Mouse (Mus musculus): Measurements from ENCODE around the gene Amz1.

The Amz1 gene

GRCm38 (mm10) chr5:140767704-140768141, 43.8 kb downstream of the Amz1 start:
- DNase-seq (ENCODE audit: low read depth, low spot score) = no peak

- DNase-seq (ENCODE audit: low read depth, low spot score) = no peak
These were observed 44.4 kb downstream of the Amz1 start for GRCm38 (mm10) chr5:140768333-140768732.

GRCm38 (mm10) chr5:140771612-140772011, 47.7 kb downstream of the Amz1 start:
- DNase-seq (ENCODE audit: low read depth, low spot score) = no peak

DNA sequence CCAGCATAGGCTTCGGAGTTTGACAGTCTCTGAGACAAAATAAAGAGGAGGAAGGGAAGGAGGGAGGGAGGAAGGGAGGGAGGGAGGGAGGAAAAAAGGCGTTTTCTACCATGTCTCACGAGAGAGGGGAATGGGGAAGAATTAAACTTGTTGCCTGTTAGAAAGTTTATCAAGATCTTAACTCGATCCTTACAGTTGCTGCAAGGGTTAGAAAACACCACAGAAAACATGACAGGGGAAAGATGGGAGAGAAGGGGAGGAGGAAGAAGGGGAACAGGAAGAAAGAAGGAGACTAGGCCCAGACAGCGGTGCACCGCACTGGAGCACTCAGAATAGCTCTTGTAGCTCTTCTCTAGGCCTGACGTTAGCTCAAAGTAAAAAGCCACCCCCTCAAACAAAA, 48.2 kb downstream of the Amz1 start:
- DNase-seq (ENCODE audit: low read depth, low spot score) = no peak

DNA sequence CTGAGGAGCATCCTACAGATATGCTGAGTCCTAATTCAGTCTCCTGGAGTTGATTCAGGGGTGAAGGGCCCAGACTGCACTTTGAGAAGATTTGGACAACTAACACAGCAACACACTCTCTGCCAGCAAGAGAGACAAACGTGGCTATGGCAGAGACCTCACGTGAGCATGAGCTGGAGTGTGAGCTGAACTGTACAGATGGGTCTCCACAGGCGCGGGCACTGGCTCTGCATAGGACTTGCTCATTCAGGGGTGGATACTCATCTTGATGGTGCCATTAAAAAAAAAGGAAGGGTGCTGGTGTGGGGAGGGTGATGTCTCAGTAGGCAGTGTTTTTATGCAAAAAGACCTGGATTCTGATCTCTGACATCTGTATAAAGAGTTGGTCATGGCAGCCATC, 51.2 kb downstream of the Amz1 start:
- no peak for DNase-seq (ENCODE audit: low read depth, low spot score)

DNA sequence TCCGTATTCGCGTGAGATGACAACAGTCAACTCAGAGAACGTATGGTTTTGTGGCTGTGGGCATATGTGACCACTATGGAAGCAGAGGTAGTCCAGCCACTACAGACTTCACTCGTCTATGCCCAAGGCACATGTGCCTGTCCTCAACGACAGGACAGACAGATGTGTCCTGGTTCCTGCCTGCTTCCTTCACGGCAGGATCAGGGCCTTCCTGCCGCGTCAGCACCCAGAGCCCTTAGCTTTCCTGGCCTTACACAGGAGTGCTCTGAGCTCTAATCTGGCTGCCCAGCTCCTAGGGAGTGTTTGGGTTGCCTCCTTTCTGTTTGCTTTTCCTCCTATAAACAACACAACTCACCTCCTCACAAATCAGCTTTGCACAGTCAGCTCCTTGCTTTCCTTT, 53.0 kb downstream of the Amz1 start:
- DNase-seq (ENCODE audit: low read depth, low spot score) = no peak

- DNase-seq (ENCODE audit: low read depth, low spot score) = no peak
These were observed 57.2 kb downstream of the Amz1 start for GRCm38 (mm10) chr5:140781122-140781521.

DNA sequence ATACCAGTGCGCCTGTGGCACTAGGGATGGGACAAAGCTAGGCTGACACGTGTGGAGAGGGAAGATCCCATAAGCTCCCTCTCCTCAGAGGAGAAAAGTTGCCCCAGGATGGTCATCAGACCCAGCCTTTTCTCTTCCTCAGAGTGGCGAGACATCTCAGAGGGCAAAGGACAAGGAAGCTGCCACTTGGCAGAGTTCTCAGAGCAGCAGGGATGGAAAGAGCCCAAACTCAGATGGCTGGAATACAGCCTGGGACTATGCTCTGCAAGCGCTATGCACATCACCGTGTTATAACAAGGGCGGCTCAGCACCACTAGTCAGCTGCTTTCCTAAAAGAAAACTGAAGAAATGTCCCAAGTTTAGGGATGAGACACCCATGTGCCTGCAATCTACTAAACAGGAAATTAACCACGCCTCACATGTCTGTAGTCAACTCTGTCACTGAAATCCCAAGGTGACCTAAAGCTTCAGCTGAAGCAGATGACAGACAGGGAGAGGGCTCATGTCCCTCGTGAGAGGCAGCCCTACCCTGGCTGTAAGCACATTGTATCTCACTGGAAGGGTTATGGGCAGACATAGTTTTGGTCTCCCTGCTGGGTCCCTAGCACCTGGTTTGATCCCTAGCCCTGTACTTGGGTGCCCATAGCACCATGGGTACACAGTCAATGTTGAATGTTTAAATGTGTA, 58.1 kb downstream of the Amz1 start:
- no peak for DNase-seq (ENCODE audit: low read depth, low spot score)

- no peak for DNase-seq (ENCODE audit: low read depth, low spot score)
These were observed 59.6 kb downstream of the Amz1 start for GRCm38 (mm10) chr5:140783577-140783976.

- no peak for DNase-seq (ENCODE audit: low read depth, low spot score)
These were observed 60.4 kb downstream of the Amz1 start for GRCm38 (mm10) chr5:140784288-140784687.

GRCm38 (mm10) chr5:140785240-140785872, 61.4 kb downstream of the Amz1 start:
- no peak for DNase-seq (ENCODE audit: low read depth, low spot score)

DNA sequence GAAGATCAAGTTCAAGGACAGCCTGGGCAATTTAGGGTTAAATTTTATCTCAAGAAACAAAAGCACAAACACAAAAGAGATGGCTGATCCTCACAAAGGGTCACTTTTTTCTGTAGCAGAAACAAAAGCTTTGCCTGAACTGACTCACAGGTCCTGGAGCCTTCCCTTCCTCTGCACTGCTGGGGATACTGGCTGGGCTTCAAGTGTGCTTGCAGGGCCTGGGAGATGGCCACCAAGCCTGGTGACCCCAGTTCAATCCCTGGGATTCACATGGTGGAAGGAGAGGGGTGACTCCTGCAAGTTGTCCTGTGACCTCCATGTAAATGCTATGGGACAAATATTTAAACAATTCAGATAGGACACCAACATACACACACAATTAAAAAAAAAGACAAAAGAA, 65.6 kb downstream of the Amz1 start:
- DNase-seq (ENCODE audit: low read depth, low spot score) = no peak

GRCm38 (mm10) chr5:140790392-140790791, 66.5 kb downstream of the Amz1 start:
- no peak for DNase-seq (ENCODE audit: low read depth, low spot score)

DNA sequence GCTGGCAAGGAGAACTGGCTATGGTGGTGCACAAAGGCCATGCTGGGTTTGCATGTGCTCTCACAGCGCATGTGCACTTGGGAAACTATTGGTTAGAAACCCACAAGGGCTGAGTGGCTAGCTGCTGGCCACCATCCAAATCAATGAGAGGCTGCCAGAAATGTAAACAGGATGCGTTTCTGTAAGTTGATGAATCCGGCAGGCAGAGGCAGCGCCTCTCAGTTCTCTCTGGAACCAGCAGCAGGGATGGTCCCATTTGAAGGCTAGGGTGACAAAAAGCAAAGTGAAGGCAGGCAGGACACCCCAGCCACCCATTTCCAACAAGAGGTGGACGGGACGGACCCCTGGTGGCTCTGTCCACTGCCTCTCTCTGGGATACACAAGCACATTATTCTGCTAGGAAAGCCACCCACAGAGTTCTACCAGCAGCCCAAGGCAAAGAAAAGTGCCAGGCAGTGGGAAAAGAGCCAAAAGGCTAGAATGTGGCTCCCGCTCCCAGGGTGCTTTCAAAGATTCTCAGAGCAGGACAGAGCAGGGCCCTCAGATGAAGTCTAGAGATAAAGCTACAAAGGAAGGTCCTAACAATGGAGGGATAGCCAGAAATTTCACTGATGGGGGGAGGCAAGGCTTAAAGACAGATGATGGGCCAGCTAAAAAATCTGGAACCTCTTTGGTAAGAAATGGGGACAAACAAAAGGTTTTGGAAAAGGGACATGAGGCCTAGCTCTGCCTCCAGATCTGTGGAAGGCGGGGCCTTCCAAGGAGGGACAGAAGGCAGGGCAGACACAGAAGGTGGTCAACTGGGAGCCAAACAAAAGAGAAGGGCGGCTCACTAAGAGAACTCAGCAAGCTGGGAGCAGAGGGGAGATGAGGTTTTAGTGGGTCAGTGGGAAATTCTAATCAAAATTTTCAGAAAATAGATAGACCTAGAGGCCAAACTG, 67.3 kb downstream of the Amz1 start:
- DNase-seq (ENCODE audit: low read depth, low spot score) = no peak

- no peak for DNase-seq (ENCODE audit: low read depth, low spot score)
These were observed 68.3 kb downstream of the Amz1 start for GRCm38 (mm10) chr5:140792233-140792632.

- DNase-seq (ENCODE audit: low read depth, low spot score) = no peak
These were observed 70.8 kb downstream of the Amz1 start for GRCm38 (mm10) chr5:140794753-140795152.

DNA sequence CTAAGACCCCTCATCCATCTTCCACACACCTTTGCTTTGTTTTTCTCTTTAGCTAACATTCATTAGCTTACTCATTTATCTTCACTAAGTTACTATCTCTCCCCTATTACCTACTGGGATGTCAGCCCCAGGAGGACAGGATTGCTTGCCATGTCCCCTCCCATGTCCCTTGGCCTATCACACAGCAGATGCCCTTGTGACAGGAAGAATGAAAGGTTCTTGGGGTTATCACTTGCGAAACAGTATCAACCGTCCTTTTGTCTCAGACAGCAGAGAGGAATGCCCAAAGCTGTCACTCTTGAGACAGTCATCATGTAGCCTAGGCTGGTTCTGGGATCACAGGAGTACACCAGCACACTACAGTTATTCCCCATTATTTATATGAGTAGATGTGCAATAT, 71.2 kb downstream of the Amz1 start:
- DNase-seq (ENCODE audit: low read depth, low spot score) = no peak

- DNase-seq (ENCODE audit: low read depth, low spot score) = no peak
These were observed 72.1 kb downstream of the Amz1 start for GRCm38 (mm10) chr5:140796051-140796450.

DNA sequence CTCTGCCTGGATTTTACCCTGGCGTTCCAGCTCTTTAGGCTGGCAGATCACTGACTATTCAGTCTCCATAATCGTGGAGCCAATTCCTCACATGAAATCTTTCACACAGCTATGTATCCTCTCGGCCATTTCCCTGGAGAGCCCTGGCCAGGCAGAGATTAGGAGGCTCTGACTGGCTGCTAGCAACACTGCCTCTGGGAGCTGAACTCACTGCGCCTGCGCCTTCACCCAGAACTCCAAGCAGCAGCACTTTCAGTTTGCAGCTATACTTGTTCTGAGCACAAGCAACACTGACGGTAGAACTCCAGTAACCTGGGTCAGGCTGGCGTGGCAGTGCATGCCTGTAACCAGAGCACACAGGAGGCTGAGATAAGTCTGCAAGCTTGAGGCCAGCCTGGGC, 74.2 kb downstream of the Amz1 start:
- no peak for DNase-seq (ENCODE audit: low read depth, low spot score)

DNA sequence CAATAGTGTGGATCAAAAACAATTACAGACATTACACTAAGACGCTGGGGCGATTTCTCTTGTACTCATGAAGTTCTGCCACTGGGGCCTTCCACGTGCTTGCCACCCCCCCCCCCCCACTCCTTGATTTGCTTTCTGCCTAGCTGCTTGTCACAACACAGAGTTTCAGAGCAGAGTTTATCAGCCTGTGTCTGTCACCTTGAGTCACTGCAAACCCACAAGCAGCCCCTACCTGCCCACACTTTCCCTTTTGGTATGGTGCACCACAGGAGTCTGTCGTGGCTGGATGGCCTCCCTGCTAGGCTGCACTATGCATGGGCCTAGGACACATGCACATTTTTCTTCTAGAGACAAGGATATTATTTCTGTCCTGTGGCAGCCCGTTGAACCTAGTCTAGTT, 74.8 kb downstream of the Amz1 start:
- no peak for DNase-seq (ENCODE audit: low read depth, low spot score)

DNA sequence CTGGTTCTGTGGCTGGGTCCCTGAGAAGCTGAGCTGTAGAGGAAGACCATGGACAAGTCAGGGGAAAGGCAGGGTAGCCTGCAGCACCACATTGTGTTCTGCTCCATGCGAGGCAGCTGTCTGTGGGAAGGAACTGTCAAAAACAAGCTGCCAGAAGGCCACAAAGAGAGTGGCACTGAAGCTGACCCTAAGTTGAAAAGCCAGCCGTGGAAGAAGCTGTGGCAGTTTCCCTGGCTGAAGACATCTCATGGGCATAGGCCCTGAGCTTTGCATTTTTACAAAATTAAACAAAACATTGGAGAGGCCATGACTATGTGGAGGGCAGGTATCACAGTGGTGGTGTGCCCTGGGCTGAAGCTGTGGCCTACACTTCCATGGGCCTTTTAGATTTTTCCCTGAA, 75.3 kb downstream of the Amz1 start:
- no peak for DNase-seq (ENCODE audit: low read depth, low spot score)

- no peak for DNase-seq (ENCODE audit: low read depth, low spot score)
These were observed 76.5 kb downstream of the Amz1 start for GRCm38 (mm10) chr5:140800288-140800923.
